Mouse (Mus musculus): ENCODE data around the gene Fcho1. TPM values are rescaled to one million over a fixed set of nuclear protein-coding genes. Genes with fewer than 3 reads are reported as not detected.

Fcho1 gene
- polyA plus RNA-seq, 1 experiment from 2014 or later: 12.3 TPM

GRCm38 (mm10) chr8:71682832-71683231 lies 42.7 kb downstream of the Fcho1 start:
- no peak for DNase-seq (ENCODE audit: low spot score)
- H3K4me2 ChIP-seq (ENCODE audit: low read depth): no peak overlapping the region
- no peak overlapping the region for H3K4me3 ChIP-seq (ENCODE audit: low read depth, low read length)
- no peak overlapping the region for H3K27ac ChIP-seq (ENCODE audit: low read depth, low read length)
- no peak for ATAC-seq (ENCODE audit: insufficient read depth, low FRiP score, low TSS enrichment)
- peaks cover 100% of the 10 kb centered on the region for H3K27me3 ChIP-seq (ENCODE audit: control insufficient read depth, insufficient read depth, low read length)
- peaks cover 3% of the 10 kb centered on the region for H3K4me1 ChIP-seq (ENCODE audit: control insufficient read depth, insufficient read depth, low read length)
- no peaks in the 10 kb centered on the region for H3K36me3 ChIP-seq (ENCODE audit: control insufficient read depth, insufficient read depth, low read length)
- H3K9me3 ChIP-seq (ENCODE audit: control insufficient read depth, low read length): no peaks in the 10 kb centered on the region
- WGBS: 51% methylated on average over 12 of the region's 12 CpGs
- H3K9ac ChIP-seq (ENCODE audit: low read length): no peak overlapping the region

- no peak for DNase-seq (ENCODE audit: low spot score)
- 1% methylated on average over 18 of the region's 18 CpGs for WGBS
- H3K4me2 ChIP-seq (ENCODE audit: low read depth): no peak overlapping the region
- H3K27me3 ChIP-seq (ENCODE audit: control insufficient read depth, insufficient read depth, low read length): peaks cover 100% of the 10 kb centered on the region
- peaks cover 3% of the 10 kb centered on the region for H3K4me1 ChIP-seq (ENCODE audit: control insufficient read depth, insufficient read depth, low read length)
- no peak for ATAC-seq (ENCODE audit: insufficient read depth, low FRiP score, low TSS enrichment)
- H3K4me3 ChIP-seq (ENCODE audit: low read depth, low read length): no peak overlapping the region
- no peak overlapping the region for H3K27ac ChIP-seq (ENCODE audit: low read depth, low read length)
- no peaks in the 10 kb centered on the region for H3K9me3 ChIP-seq (ENCODE audit: control insufficient read depth, low read length)
- no peak overlapping the region for H3K9ac ChIP-seq (ENCODE audit: low read length)
- H3K36me3 ChIP-seq (ENCODE audit: control insufficient read depth, insufficient read depth, low read length): no peaks in the 10 kb centered on the region
Observed at GRCm38 (mm10) chr8:71681369-71681915, 44.1 kb downstream of the Fcho1 start.

- DNase-seq (ENCODE audit: low spot score): no peak
- Histone ChIP-seq H3K27me3 (ENCODE audit: control insufficient read depth, insufficient read depth, low read length) (peaks cover 100% of the 10 kb centered on the region), H3K4me2 (ENCODE audit: low read depth) (no peak overlapping the region), H3K9ac (ENCODE audit: low read length) (no peak overlapping the region), H3K27ac (ENCODE audit: low read depth, low read length) (no peak overlapping the region), H3K36me3 (ENCODE audit: control insufficient read depth, insufficient read depth, low read length) (no peaks in the 10 kb centered on the region), H3K4me3 (ENCODE audit: low read depth, low read length) (no peak overlapping the region), H3K4me1 (ENCODE audit: control insufficient read depth, insufficient read depth, low read length) (no peaks in the 10 kb centered on the region), H3K9me3 (ENCODE audit: control insufficient read depth, low read length) (no peaks in the 10 kb centered on the region)
- no peak for ATAC-seq (ENCODE audit: insufficient read depth, low FRiP score, low TSS enrichment)
- WGBS: 7% methylated on average over 21 of the region's 21 CpGs
Observed at GRCm38 (mm10) chr8:71680471-71680870, 45.0 kb downstream of the Fcho1 start.

GRCm38 (mm10) chr8:71679550-71680168 lies 45.9 kb downstream of the Fcho1 start:
- H3K27me3 ChIP-seq (ENCODE audit: control insufficient read depth, insufficient read depth, low read length): peaks cover 96% of the 10 kb centered on the region
- H3K27ac ChIP-seq (ENCODE audit: low read depth, low read length): no peak overlapping the region
- DNase-seq (ENCODE audit: low spot score): no peak
- under 1% methylated on average over 42 of the region's 46 CpGs for WGBS
- H3K9ac ChIP-seq (ENCODE audit: low read length): no peak overlapping the region
- no peak for ATAC-seq (ENCODE audit: insufficient read depth, low FRiP score, low TSS enrichment)
- H3K4me3 ChIP-seq (ENCODE audit: low read depth, low read length): peak overlapping the region; percentile 3; the same call in 1 of the 2 replicates
- H3K4me1 ChIP-seq (ENCODE audit: control insufficient read depth, insufficient read depth, low read length): no peaks in the 10 kb centered on the region
- H3K9me3 ChIP-seq (ENCODE audit: control insufficient read depth, low read length): no peaks in the 10 kb centered on the region
- peak overlapping the region; percentile 13; the same call in 1 of the 2 replicates for H3K4me2 ChIP-seq (ENCODE audit: low read depth)
- H3K36me3 ChIP-seq (ENCODE audit: control insufficient read depth, insufficient read depth, low read length): no peaks in the 10 kb centered on the region

GRCm38 (mm10) chr8:71679116-71679515 lies 46.4 kb downstream of the Fcho1 start:
- H3K27ac ChIP-seq (ENCODE audit: low read depth, low read length): no peak overlapping the region
- no peak overlapping the region for H3K9ac ChIP-seq (ENCODE audit: low read length)
- 6% methylated on average over 16 of the region's 16 CpGs for WGBS
- no peak for ATAC-seq (ENCODE audit: insufficient read depth, low FRiP score, low TSS enrichment)
- H3K27me3 ChIP-seq (ENCODE audit: control insufficient read depth, insufficient read depth, low read length): peaks cover 92% of the 10 kb centered on the region
- no peak overlapping the region for H3K4me2 ChIP-seq (ENCODE audit: low read depth)
- no peak overlapping the region for H3K4me3 ChIP-seq (ENCODE audit: low read depth, low read length)
- no peak for DNase-seq (ENCODE audit: low spot score)
- no peaks in the 10 kb centered on the region for H3K4me1 ChIP-seq (ENCODE audit: control insufficient read depth, insufficient read depth, low read length)
- no peaks in the 10 kb centered on the region for H3K9me3 ChIP-seq (ENCODE audit: control insufficient read depth, low read length)
- no peaks in the 10 kb centered on the region for H3K36me3 ChIP-seq (ENCODE audit: control insufficient read depth, insufficient read depth, low read length)

GRCm38 (mm10) chr8:71678216-71678615 lies 47.3 kb downstream of the Fcho1 start:
- Histone ChIP-seq H3K36me3 (ENCODE audit: control insufficient read depth, insufficient read depth, low read length) (no peaks in the 10 kb centered on the region), H3K4me1 (ENCODE audit: control insufficient read depth, insufficient read depth, low read length) (no peaks in the 10 kb centered on the region), H3K9me3 (ENCODE audit: control insufficient read depth, low read length) (no peaks in the 10 kb centered on the region), H3K27me3 (ENCODE audit: control insufficient read depth, insufficient read depth, low read length) (peaks cover 85% of the 10 kb centered on the region), H3K27ac (ENCODE audit: low read depth, low read length) (no peak overlapping the region), H3K4me3 (ENCODE audit: low read depth, low read length) (no peak overlapping the region), H3K4me2 (ENCODE audit: low read depth) (no peak overlapping the region), H3K9ac (ENCODE audit: low read length) (no peak overlapping the region)
- DNase-seq (ENCODE audit: low spot score) (no peak), ATAC-seq (ENCODE audit: insufficient read depth, low FRiP score, low TSS enrichment) (no peak)
- WGBS: 46% methylated on average over 4 of the region's 4 CpGs

- no peak overlapping the region for H3K9ac ChIP-seq (ENCODE audit: low read length)
- ATAC-seq (ENCODE audit: insufficient read depth, low FRiP score, low TSS enrichment) (no peak), DNase-seq (ENCODE audit: low spot score) (no peak)
- H3K4me3 ChIP-seq (ENCODE audit: low read depth, low read length): no peak overlapping the region
- no peak overlapping the region for H3K27ac ChIP-seq (ENCODE audit: low read depth, low read length)
- no peaks in the 10 kb centered on the region for H3K4me1 ChIP-seq (ENCODE audit: control insufficient read depth, insufficient read depth, low read length)
- H3K4me2 ChIP-seq (ENCODE audit: low read depth): no peak overlapping the region
- peaks cover 79% of the 10 kb centered on the region for H3K27me3 ChIP-seq (ENCODE audit: control insufficient read depth, insufficient read depth, low read length)
- H3K36me3 ChIP-seq (ENCODE audit: control insufficient read depth, insufficient read depth, low read length): no peaks in the 10 kb centered on the region
- H3K9me3 ChIP-seq (ENCODE audit: control insufficient read depth, low read length): no peaks in the 10 kb centered on the region
Observed at GRCm38 (mm10) chr8:71677555-71677954, 48.0 kb downstream of the Fcho1 start.

- Histone ChIP-seq H3K4me2 (ENCODE audit: low read depth) (peak overlapping the region; percentile 72; the same call in 1 of the 2 replicates), H3K9ac (ENCODE audit: low read length) (no peak overlapping the region), H3K9me3 (ENCODE audit: control insufficient read depth, low read length) (no peaks in the 10 kb centered on the region), H3K36me3 (ENCODE audit: control insufficient read depth, insufficient read depth, low read length) (no peaks in the 10 kb centered on the region), H3K4me3 (ENCODE audit: low read depth, low read length) (no peak overlapping the region), H3K27ac (ENCODE audit: low read depth, low read length) (no peak overlapping the region), H3K4me1 (ENCODE audit: control insufficient read depth, insufficient read depth, low read length) (no peaks in the 10 kb centered on the region), H3K27me3 (ENCODE audit: control insufficient read depth, insufficient read depth, low read length) (peaks cover 71% of the 10 kb centered on the region)
- no peak for DNase-seq (ENCODE audit: low spot score)
- no peak for ATAC-seq (ENCODE audit: insufficient read depth, low FRiP score, low TSS enrichment)
- 53% methylated on average over 9 of the region's 9 CpGs for WGBS
Observed at GRCm38 (mm10) chr8:71676803-71677202, 48.7 kb downstream of the Fcho1 start.

Data from neural tube, embryonic 11.5 days (tissue).